Comparison of ENCODE assay signal across 13 mouse cellular contexts in the genomic region with DNA sequence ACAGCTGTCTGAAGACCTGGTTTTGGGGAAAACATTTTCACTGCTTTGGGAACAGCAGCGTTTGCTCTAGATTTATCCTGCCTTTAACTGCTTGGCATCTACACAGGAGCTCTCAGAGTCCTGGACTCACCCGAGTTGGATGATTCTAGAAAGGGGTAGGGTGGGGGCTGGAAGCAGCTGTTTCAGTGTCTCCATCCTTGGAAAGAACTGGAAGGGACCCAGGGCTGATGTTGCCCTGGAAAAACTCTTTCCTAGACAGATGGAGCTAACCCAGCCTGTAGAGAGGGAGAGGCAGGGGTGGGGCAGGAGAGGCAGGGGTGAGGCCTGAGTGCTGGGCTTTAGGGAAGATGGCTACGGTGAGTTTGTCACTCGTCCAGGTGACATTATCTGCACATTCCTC. TPM values are rescaled to one million over a fixed set of nuclear protein-coding genes. Genes with fewer than 3 reads are reported as not detected.
DNase-seq lines count a peak whose midpoint lies in the region; ATAC-seq lines count a peak whose summit lies in the region.
"Had no signal": no experiment of that assay in that cellular context is flagged by ENCODE, and none has a peak within 500 bp of the region (broad histone marks: within the 10 kb centered on the region; RNA-seq: fewer than 3 reads in every experiment).

No protein-coding gene starts in this region.

- no peak for ATAC-seq in midbrain, embryonic 13.5 days
- ATAC-seq: inflammation-experienced regulatory T-cells, adult 6 months; midbrain, embryonic 16.5 days had no signal

- DNase-seq in heart, adult 11 months: peak; percentile 94
- DNase-seq in heart, postnatal 25 days (ENCODE audit: low spot score): no peak
- DNase-seq in midbrain, embryonic 10.5 days (ENCODE audit: low spot score): no peak
- peak; percentile 64 for DNase-seq in heart, postnatal 4 days
- DNase-seq in hindbrain, embryonic 10.5 days (ENCODE audit: low spot score): no peak
- no peak for DNase-seq in neural tube, embryonic 10.5 days (ENCODE audit: extremely low spot score, low spot score)
- DNase-seq in right cerebral cortex, adult 2 months (ENCODE audit: low spot score in 2 of 2): no peak
- DNase-seq: thymus, adult 2 months had no signal

- peak overlapping the region; percentile 46 for H3K27ac ChIP-seq in midbrain, embryonic 10.5 days (replicated peaks)
- H3K27ac ChIP-seq in midbrain, embryonic 13.5 days: no peak overlapping the region
- no peak overlapping the region for H3K27ac ChIP-seq in hindbrain, embryonic 10.5 days
- H3K27ac ChIP-seq: forebrain, embryonic 12.5 days had no signal

- intact Hi-C loops in heart, postnatal 25 days (cut with DNase I): no loop called here

- H3K27me3 ChIP-seq in midbrain, embryonic 10.5 days (ENCODE audit: low read depth, poor library complexity, severe bottlenecking): peaks cover 5% of the 10 kb centered on the region; the same call in 1 of the 2 replicates
- H3K27me3 ChIP-seq in midbrain, embryonic 13.5 days: no peaks in the 10 kb centered on the region
- H3K27me3 ChIP-seq in hindbrain, embryonic 10.5 days (ENCODE audit: insufficient read depth, poor library complexity, severe bottlenecking): no peaks in the 10 kb centered on the region
- H3K27me3 ChIP-seq: forebrain, embryonic 12.5 days had no signal

- 76% methylated on average over 4 of the region's 4 CpGs for WGBS in midbrain, embryonic 10.5 days
- WGBS in midbrain, embryonic 13.5 days: 73% methylated on average over 4 of the region's 4 CpGs
- WGBS in hindbrain, embryonic 10.5 days: 71% methylated on average over 4 of the region's 4 CpGs

- H3K4me3 ChIP-seq in midbrain, embryonic 10.5 days: no peak overlapping the region
- H3K4me3 ChIP-seq in midbrain, embryonic 13.5 days (replicated peaks): no peak overlapping the region
- no peak overlapping the region for H3K4me3 ChIP-seq in hindbrain, embryonic 10.5 days
- H3K4me3 ChIP-seq: forebrain, embryonic 12.5 days had no signal

- no peaks in the 10 kb centered on the region for H3K9me3 ChIP-seq in midbrain, embryonic 10.5 days (replicated peaks)
- H3K9me3 ChIP-seq in midbrain, embryonic 13.5 days: no peaks in the 10 kb centered on the region
- no peaks in the 10 kb centered on the region for H3K9me3 ChIP-seq in hindbrain, embryonic 10.5 days
- H3K9me3 ChIP-seq: forebrain, embryonic 12.5 days had no signal

- H3K4me1 ChIP-seq in midbrain, embryonic 10.5 days: peaks cover 40% of the 10 kb centered on the region
- peaks cover 11% of the 10 kb centered on the region for H3K4me1 ChIP-seq in midbrain, embryonic 13.5 days (replicated peaks)
- H3K4me1 ChIP-seq in hindbrain, embryonic 10.5 days (replicated peaks): peaks cover 35% of the 10 kb centered on the region

- no peak overlapping the region for H3K9ac ChIP-seq in midbrain, embryonic 13.5 days (replicated peaks)
- H3K9ac ChIP-seq: forebrain, embryonic 12.5 days had no signal

- no peaks in the 10 kb centered on the region for H3K36me3 ChIP-seq in midbrain, embryonic 10.5 days
- H3K36me3 ChIP-seq in midbrain, embryonic 13.5 days: no peaks in the 10 kb centered on the region
- H3K36me3 ChIP-seq in hindbrain, embryonic 10.5 days: no peaks in the 10 kb centered on the region
- H3K36me3 ChIP-seq: forebrain, embryonic 12.5 days had no signal

- H3K4me2 ChIP-seq in midbrain, embryonic 13.5 days (replicated peaks): no peak overlapping the region
- H3K4me2 ChIP-seq: forebrain, embryonic 12.5 days had no signal

RNA-seq across cellular contexts. Expression of gene Afap1l2, which starts 23.8 kb away (rescaled TPM):
- total RNA-seq in heart, postnatal 25 days (2021): 1 to 10 TPM; 5.0 to 5.7 TPM
- 3.6 and 4.5 TPM in 2 replicates for polyA plus RNA-seq in midbrain, embryonic 10.5 days (2016; fragmentation: Nextera tagmentation; extraction: Ambion mirVana)
- polyA plus RNA-seq in midbrain, embryonic 13.5 days (2015; fragmentation: Nextera tagmentation; extraction: Ambion mirVana): 5.5 TPM in 2 replicates
- total RNA-seq in heart, postnatal 4 days (2021): 10 to 100 TPM; 10.1 to 11.9 TPM
- polyA plus RNA-seq in hindbrain, embryonic 10.5 days (2016; fragmentation: Nextera tagmentation; extraction: Ambion mirVana): 3.8 and 5.9 TPM in 2 replicates
- total RNA-seq: granulocyte monocyte progenitor cell, adult 5-6 weeks had no signal
- polyA plus RNA-seq: inflammation-experienced regulatory T-cells, adult 6 months had no signal

Comparison
In these comparisons a context has a peak if more than half of its experiments do, and no peak if none do; other contexts are left out.
1. DNase-seq: peak in heart, adult 11 months (single experiment) and heart, postnatal 4 days (single experiment); none in heart, postnatal 25 days (single experiment), midbrain, embryonic 10.5 days (single experiment), hindbrain, embryonic 10.5 days (single experiment), neural tube, embryonic 10.5 days (single experiment) and right cerebral cortex, adult 2 months (0 of 2).